Mouse (Mus musculus) kidney, adult 2 months (tissue): ENCODE results near the gene Hlf. TPM values are rescaled to one million over a fixed set of nuclear protein-coding genes. Genes with fewer than 3 reads are reported as not detected.

Source experiments
- DNase-seq: peaks from one replicate; pipeline ENCODE4 v3.0.0; 2021
- H3K27ac ChIP-seq: fragments of 200-500 bp; 2 replicates; pipeline ENCODE4 v1.5.1; 2012; ENCODE audit warnings: low read depth, low read length, control low read depth, inconsistent platforms; ENCODE audit not compliant: insufficient read depth
- H3K27me3 ChIP-seq: fragments of 200-500 bp; replicated peaks from 2 replicates; pipeline ENCODE4 v1.6.1; 2012; ENCODE audit warnings: mild to moderate bottlenecking, moderate library complexity, low read length, inconsistent platforms; ENCODE audit not compliant: control insufficient read depth, insufficient read depth
- H3K36me3 ChIP-seq: fragments of 200-500 bp; 2 replicates; pipeline ENCODE4 v1.6.1; 2012; ENCODE audit warnings: mild to moderate bottlenecking, moderate library complexity, low read length, inconsistent platforms; ENCODE audit not compliant: control insufficient read depth, insufficient read depth
- H3K4me1 ChIP-seq: fragments of 200-500 bp; 2 replicates; pipeline ENCODE4 v1.6.1; 2011; ENCODE audit warnings: low read length; ENCODE audit not compliant: control insufficient read depth, insufficient read depth
- H3K4me3 ChIP-seq: fragments of 200-500 bp; 2 replicates; pipeline ENCODE4 v1.5.1; 2011; ENCODE audit warnings: mild to moderate bottlenecking, low read depth, low read length, control low read depth; ENCODE audit not compliant: insufficient read depth
- CTCF ChIP-seq: fragments of 200-500 bp; conservative IDR thresholded peaks from 2 replicates; pipeline ENCODE4 v1.5.1; 2011; ENCODE audit warnings: low read depth, mild to moderate bottlenecking, control low read depth, low read length, moderate library complexity, mixed read lengths; ENCODE audit not compliant: insufficient read depth, insufficient read length
- POLR2A ChIP-seq: fragments of 200-500 bp; IDR thresholded peaks from one replicate; pipeline ENCODE4 v1.6.1; 2011; ENCODE audit warnings: low read depth, low read length, control low read depth
- WGBS: fragments of 180-500 bp; shearing (Covaris S2); methylation state at CpG from one replicate; pipeline ENCODE4 v1.1.7; 2018; 5-methylcytosine and 5-hydroxymethylcytosine counted together
- polyA plus RNA-seq: library from polyadenylated mRNA; depleted of rRNA; stranded (reverse); fragments of >200 nt; gene quantifications from 2 replicates; pipeline ENCODE4 v1.2.3, GENCODE M21; 2012

Gene Hlf
- polyA plus RNA-seq, 1 experiment = 36.5 TPM

DNA sequence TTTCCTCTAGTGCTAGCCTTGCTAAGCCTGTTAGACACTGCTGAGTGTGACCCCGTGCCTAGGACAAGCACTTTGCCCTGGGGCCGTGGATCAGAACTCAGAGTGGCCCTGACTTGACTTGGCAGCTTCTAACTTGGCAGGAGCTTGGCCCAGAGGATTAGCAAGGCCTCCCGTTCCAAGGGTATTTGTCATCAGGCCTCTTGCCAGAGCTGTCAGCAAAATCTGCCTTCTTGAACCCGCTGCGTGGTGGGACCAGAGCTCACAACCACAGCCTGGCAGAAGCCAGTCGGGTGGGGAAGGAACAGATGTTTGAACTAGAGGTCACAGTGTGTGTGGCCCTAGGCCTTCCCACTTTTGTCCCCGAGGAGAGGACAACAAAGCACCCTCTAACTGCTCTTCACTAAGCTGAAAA, 35.4 kb downstream of the Hlf start:
- Histone ChIP-seq H3K36me3 (no peaks in the 10 kb centered on the region), H3K27ac (peak overlapping the region; percentile 92), H3K4me1 (peaks cover 45% of the 10 kb centered on the region), H3K27me3 (no peaks in the 10 kb centered on the region), H3K4me3 (no peak overlapping the region)
- WGBS = 12% methylated on average over 7 of the region's 7 CpGs
- TF ChIP-seq POLR2A = no peak
- no peak for TF ChIP-seq CTCF
- peak; percentile 98 for DNase-seq

DNA sequence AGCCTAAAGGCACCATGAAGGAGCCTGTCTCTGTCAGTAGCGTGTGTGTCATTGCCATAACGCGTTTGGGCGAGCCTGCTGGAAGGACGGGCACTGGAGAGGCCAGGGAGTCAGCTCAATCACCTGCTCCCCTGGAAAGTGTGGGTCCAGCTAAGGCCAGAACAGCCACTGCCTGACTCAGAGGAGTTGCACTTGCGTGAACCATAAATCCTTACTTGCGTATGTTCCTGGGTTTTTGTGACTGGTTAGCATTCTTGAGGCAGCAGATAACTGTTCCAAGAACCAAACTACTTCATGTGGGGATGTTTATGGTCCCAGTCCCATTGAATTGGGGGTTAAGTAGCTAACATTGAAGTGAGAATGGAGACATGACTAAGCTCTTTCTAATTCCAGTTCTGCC, 38.0 kb downstream of the Hlf start:
- Histone ChIP-seq H3K36me3 (no peaks in the 10 kb centered on the region), H3K4me1 (peaks cover 33% of the 10 kb centered on the region), H3K27ac (no peak overlapping the region), H3K27me3 (no peaks in the 10 kb centered on the region), H3K4me3 (no peak overlapping the region)
- WGBS = 87% methylated on average over 7 of the region's 7 CpGs
- no peak for DNase-seq
- no peak for TF ChIP-seq CTCF
- TF ChIP-seq POLR2A = no peak

DNA sequence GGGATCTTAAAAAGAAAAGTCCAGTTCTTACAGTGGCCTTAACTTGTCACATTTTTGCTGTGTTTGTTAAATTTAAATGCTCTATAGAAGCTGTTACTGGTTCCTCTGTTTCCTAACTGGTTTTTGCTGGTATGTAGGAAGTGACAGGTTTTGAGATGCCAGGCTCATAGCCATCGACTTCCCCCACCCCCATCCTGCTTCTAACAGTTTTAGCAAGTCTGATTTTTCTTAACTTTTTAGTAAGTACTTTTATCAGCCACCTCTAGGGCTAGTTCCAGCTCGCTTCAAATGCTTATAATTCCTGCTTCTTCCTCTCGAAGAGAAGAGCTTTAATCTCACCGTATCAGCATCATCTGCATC, 40.6 kb downstream of the Hlf start:
- TF ChIP-seq CTCF = no peak
- TF ChIP-seq POLR2A = no peak
- Histone ChIP-seq H3K27me3 (no peaks in the 10 kb centered on the region), H3K27ac (no peak overlapping the region), H3K36me3 (no peaks in the 10 kb centered on the region), H3K4me3 (no peak overlapping the region), H3K4me1 (peaks cover 12% of the 10 kb centered on the region; the same call in 1 of the 2 replicates)
- DNase-seq = no peak
- 65% methylated on average over 4 of the region's 4 CpGs for WGBS

DNA sequence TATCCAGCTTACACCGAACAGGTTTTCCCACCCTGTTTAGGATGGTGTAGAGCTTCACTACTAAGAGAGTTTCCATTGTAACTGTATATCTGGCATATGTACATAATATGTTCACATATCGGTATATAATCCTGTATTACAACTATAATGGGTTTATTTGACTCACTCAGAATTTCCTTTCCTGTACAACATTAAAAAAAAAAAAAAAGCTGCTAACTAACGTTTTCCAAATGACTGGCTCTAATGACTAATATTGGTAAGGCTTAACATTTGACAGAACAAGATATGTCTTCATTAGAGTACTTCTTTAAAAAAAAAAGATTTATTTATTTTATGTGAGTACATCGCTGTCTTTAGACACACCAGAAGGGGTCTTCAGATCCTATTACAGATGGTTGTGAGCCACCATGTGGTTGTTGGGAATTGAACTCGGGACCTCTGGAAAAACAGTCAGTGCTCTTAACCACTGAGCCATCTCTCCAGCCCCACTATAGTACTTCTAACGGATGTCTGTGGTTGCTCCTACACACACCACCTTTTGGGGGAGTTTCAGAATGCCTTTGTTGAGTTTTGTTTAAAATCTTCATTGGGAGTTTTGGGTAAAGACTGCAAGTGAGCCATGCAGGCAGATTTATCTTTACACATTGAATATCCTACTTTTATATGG, 41.1 kb downstream of the Hlf start:
- TF ChIP-seq POLR2A (no peak), CTCF (no peak)
- 79% methylated on average over 6 of the region's 6 CpGs for WGBS

DNA sequence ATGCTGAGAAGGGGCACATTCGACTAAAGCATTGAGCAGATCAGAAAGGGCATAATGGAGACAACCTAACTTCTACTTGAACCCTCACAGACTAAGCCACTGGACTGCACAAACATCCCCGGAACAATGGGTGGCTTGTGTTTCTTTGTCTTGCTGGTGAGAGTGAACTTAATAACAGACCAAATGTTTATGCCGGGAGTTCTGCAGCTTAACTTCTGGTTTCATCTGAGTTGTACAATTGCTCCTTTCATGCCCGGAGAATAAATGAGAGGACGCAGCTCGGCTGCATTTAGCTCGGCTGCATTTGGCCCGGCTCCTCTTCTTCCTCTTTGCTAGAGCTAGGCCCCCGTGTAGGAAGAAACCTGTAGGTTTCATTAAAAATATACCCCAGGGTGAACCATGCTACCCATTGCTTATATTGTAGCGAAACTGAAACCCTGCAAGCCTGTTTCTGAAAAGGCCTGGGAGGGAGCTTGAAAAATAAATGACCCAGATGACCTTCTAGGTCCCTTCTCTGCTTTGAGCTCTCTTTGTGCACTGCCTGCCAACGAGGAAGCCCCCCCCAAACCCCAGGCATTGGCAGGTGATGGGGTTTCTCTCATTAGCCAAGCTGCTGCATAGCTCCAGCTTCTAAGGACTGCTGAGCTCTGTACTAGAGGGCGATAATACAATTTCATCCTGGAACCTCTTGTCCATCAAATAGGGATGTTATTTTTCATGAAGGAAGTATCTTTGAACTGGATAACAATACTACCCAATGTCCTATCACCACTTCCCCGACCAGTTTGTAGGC, 42.8 kb downstream of the Hlf start:
- H3K27ac ChIP-seq = no peak overlapping the region
- H3K36me3 ChIP-seq = no peaks in the 10 kb centered on the region
- TF ChIP-seq CTCF = no peak
- TF ChIP-seq POLR2A = no peak
- no peaks in the 10 kb centered on the region for H3K27me3 ChIP-seq
- 73% methylated on average over 13 of the region's 13 CpGs for WGBS
- no peak for DNase-seq
- peaks cover 12% of the 10 kb centered on the region; the same call in 1 of the 2 replicates for H3K4me1 ChIP-seq
- no peak overlapping the region for H3K4me3 ChIP-seq

More for the DNA sequence above, 41.1 kb downstream of the Hlf start:
- Histone ChIP-seq H3K4me3 (no peak overlapping the region), H3K27ac (no peak overlapping the region), H3K36me3 (no peaks in the 10 kb centered on the region), H3K4me1 (peaks cover 12% of the 10 kb centered on the region; the same call in 1 of the 2 replicates), H3K27me3 (no peaks in the 10 kb centered on the region)
- no peak for DNase-seq

DNA sequence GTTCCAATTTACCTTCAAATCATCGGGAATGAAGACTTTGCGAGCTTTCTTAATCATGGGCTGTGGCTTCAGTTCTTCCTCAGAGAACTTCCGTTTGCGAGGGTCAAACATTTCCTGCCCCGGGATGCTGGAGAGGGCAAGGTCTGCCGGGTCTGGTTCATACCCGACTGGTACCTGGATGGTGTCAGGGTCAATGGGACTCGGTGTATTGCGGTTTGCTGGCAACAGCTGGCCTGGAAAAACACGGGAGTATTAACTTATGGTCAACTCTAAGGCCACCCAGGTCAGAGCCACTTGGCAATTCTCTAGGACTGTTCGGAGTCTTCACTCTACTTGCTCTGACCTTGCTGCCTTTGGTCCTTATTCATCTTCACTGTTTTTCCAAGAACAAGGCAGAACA, 44.9 kb downstream of the Hlf start:
- Histone ChIP-seq H3K36me3 (no peaks in the 10 kb centered on the region), H3K4me3 (no peak overlapping the region), H3K27me3 (no peaks in the 10 kb centered on the region), H3K4me1 (peaks cover 12% of the 10 kb centered on the region; the same call in 1 of the 2 replicates), H3K27ac (no peak overlapping the region)
- TF ChIP-seq POLR2A (no peak), CTCF (no peak)
- DNase-seq = peak; percentile 68
- WGBS = 64% methylated on average over 11 of the region's 11 CpGs

DNA sequence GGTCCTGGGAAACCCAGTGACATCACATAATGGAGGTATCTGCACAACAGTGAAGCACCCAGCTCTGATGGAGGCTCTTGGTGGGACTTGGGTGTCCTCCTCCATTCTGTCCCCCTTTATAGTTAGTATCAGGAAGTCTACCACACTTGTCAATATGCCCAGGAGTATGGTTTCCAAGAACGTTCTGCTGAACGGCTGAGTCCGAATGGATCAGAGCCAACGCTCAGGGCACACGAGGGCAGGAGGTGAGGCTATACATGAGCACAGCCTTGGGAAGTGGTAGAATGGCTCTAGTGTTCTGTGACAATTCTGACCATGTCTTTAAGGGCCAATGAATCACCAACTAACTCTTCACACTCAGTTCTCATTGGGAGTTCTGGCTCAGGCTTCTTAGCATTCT, 47.8 kb downstream of the Hlf start:
- Histone ChIP-seq H3K27ac (peak overlapping the region; percentile 74), H3K36me3 (peaks cover 1% of the 10 kb centered on the region; the same call in 1 of the 2 replicates), H3K4me1 (peaks cover 12% of the 10 kb centered on the region; the same call in 1 of the 2 replicates), H3K4me3 (no peak overlapping the region), H3K27me3 (no peaks in the 10 kb centered on the region)
- TF ChIP-seq POLR2A (no peak), CTCF (no peak)
- peak; percentile 83 for DNase-seq
- WGBS = 51% methylated on average over 5 of the region's 5 CpGs
